In the genomic region with DNA sequence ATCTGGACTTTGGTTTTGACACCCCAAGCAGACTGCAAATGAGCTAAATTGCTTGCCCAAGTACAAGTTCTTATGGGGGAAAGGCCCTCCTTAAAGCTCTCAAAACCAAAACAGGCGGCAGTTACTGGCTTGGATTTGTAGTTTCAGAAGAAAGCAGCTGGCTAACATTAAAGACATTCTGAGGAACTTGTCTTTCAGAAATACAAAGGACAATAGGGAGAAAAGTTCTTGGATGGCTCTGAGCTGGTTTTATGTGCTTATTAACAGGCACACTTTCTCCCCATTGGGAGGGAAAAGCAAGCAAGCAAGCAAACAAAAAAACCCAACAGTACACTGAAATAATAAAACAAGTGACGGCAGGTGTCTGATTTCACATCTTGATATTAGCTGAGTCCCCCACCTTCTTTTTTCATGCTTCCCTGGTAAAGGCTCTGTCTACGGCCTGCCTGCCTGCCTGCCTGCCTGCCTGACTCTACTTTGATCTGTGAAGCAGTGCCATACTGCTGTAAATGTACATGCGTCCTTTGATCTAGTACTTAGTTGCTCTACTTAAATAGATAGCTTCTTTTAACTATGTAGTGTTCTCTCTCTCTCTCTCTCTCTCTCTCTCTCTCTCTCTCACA, we compare ENCODE assay signal across 15 mouse cellular contexts. TPM values are rescaled to one million over a fixed set of nuclear protein-coding genes. Genes with fewer than 3 reads are reported as not detected.
DNase-seq lines count a peak whose midpoint lies in the region; ATAC-seq and TF ChIP-seq lines count a peak whose summit lies in the region.
"Had no signal": no experiment of that assay in that cellular context is flagged by ENCODE, and none has a peak within 500 bp of the region (broad histone marks: within the 10 kb centered on the region; RNA-seq: fewer than 3 reads in every experiment).

No protein-coding gene starts in this region.

- 0 out of 2 replicates have a peak, but pooled peaks have one; percentile 50 for ATAC-seq in embryonic facial prominence, embryonic 11.5 days (replicated peaks; ENCODE audit: insufficient number of reproducible peaks, low FRiP score, low TSS enrichment, low read depth)
- ATAC-seq in midbrain, embryonic 16.5 days, result peak; percentile 66; the same call in 1 of the 2 replicates
- ATAC-seq in intestine, embryonic 16.5 days, result no peak
- ATAC-seq: hindbrain, postnatal 0 days had no signal

- no peaks in the 10 kb centered on the region for H3K9me3 ChIP-seq in embryonic facial prominence, embryonic 11.5 days (replicated peaks; ENCODE audit: control insufficient read depth, low read length)
- no peaks in the 10 kb centered on the region for H3K9me3 ChIP-seq in midbrain, embryonic 16.5 days (replicated peaks; ENCODE audit: control insufficient read depth, low read length, poor library complexity, severe bottlenecking)
- H3K9me3 ChIP-seq in intestine, embryonic 16.5 days (ENCODE audit: control insufficient read depth, low read length), result no peaks in the 10 kb centered on the region
- H3K9me3 ChIP-seq: liver, embryonic 13.5 days had no signal

- no peak for TF ChIP-seq POLR2A in cerebellum, adult 2 months (IDR thresholded peaks at IDR 0.05; ENCODE audit: borderline replicate concordance, insufficient read depth, low read length)

- no peaks in the 10 kb centered on the region for H3K27me3 ChIP-seq in embryonic facial prominence, embryonic 11.5 days (ENCODE audit: control insufficient read depth, insufficient read depth, low read length)
- H3K27me3 ChIP-seq in midbrain, embryonic 16.5 days (ENCODE audit: control insufficient read depth, insufficient read depth, low read depth, low read length), result no peaks in the 10 kb centered on the region
- no peaks in the 10 kb centered on the region for H3K27me3 ChIP-seq in cerebellum, adult 2 months (ENCODE audit: control insufficient read depth, insufficient read depth, low read length)
- H3K27me3 ChIP-seq in intestine, embryonic 16.5 days (replicated peaks; ENCODE audit: control insufficient read depth, insufficient read depth, low read length), result no peaks in the 10 kb centered on the region
- H3K27me3 ChIP-seq: liver, embryonic 13.5 days had no signal

- WGBS in embryonic facial prominence, embryonic 11.5 days, result 28% methylated on average over 4 of the region's 4 CpGs
- 24% methylated on average over 4 of the region's 4 CpGs for WGBS in midbrain, embryonic 16.5 days
- WGBS in cerebellum, adult 2 months, result 60% methylated on average over 4 of the region's 4 CpGs
- WGBS in intestine, embryonic 16.5 days, result 60% methylated on average over 4 of the region's 4 CpGs

- H3K9ac ChIP-seq in embryonic facial prominence, embryonic 11.5 days (replicated peaks; ENCODE audit: low read length), result no peak overlapping the region
- no peak overlapping the region for H3K9ac ChIP-seq in midbrain, embryonic 16.5 days (ENCODE audit: low read depth, low read length)
- H3K9ac ChIP-seq in intestine, embryonic 16.5 days (ENCODE audit: low read depth, low read length), result no peak overlapping the region
- H3K9ac ChIP-seq: liver, embryonic 13.5 days had no signal

- H3K27ac ChIP-seq in embryonic facial prominence, embryonic 11.5 days (replicated peaks; ENCODE audit: low read depth, low read length), result peak overlapping the region; percentile 47; the same call in 1 of the 2 replicates
- no peak overlapping the region for H3K27ac ChIP-seq in midbrain, embryonic 16.5 days (ENCODE audit: low read length)
- H3K27ac ChIP-seq in cerebellum, adult 2 months (ENCODE audit: insufficient read depth, low read length), result no peak overlapping the region
- H3K27ac ChIP-seq in intestine, embryonic 16.5 days (ENCODE audit: low read length), result no peak overlapping the region
- H3K27ac ChIP-seq: hindbrain, postnatal 0 days; liver, embryonic 13.5 days had no signal

- peak; percentile 21 for DNase-seq in embryo, embryonic 10 days (ENCODE audit: low spot score)
- DNase-seq in embryonic facial prominence, embryonic 11.5 days (ENCODE audit: low spot score), result peak; percentile 52
- peak; percentile 72 for DNase-seq in forelimb bud, embryonic 11.5 days (ENCODE audit: low read depth, low spot score)
- no peak for DNase-seq in frontal cortex, postnatal 25 days (ENCODE audit: low spot score in 2 of 2)
- no peak for DNase-seq in liver
- no peak for DNase-seq in cerebellum, adult 2 months
- DNase-seq: cerebellum, adult 9-11 months; heart, adult 11 months; heart, postnatal 14 days; liver, embryonic 13.5 days; lung, postnatal 4 days; spleen, adult 18-20 months had no signal

- H3K36me3 ChIP-seq in embryonic facial prominence, embryonic 11.5 days (replicated peaks; ENCODE audit: control insufficient read depth, insufficient read depth, low read depth, low read length), result no peaks in the 10 kb centered on the region
- no peaks in the 10 kb centered on the region for H3K36me3 ChIP-seq in midbrain, embryonic 16.5 days (ENCODE audit: control insufficient read depth, insufficient read depth, low read length)
- H3K36me3 ChIP-seq in intestine, embryonic 16.5 days (ENCODE audit: control insufficient read depth, insufficient read depth, low read length), result no peaks in the 10 kb centered on the region
- H3K36me3 ChIP-seq: liver, embryonic 13.5 days had no signal

- no peaks in the 10 kb centered on the region for H3K4me1 ChIP-seq in embryonic facial prominence, embryonic 11.5 days (ENCODE audit: control insufficient read depth, insufficient read depth, low read length)
- H3K4me1 ChIP-seq in midbrain, embryonic 16.5 days (ENCODE audit: control insufficient read depth, insufficient read depth, low read length), result 0 out of 2 replicates have a peak, but pooled peaks cover 2% of the 10 kb centered on the region
- H3K4me1 ChIP-seq in cerebellum, adult 2 months (ENCODE audit: control insufficient read depth, insufficient read depth, low read length), result no peaks in the 10 kb centered on the region
- H3K4me1 ChIP-seq in intestine, embryonic 16.5 days (ENCODE audit: control insufficient read depth, insufficient read depth, low read length), result no peaks in the 10 kb centered on the region
- H3K4me1 ChIP-seq: liver, embryonic 13.5 days had no signal

- no peak overlapping the region for H3K4me2 ChIP-seq in embryonic facial prominence, embryonic 11.5 days (ENCODE audit: low read depth, low read length)
- H3K4me2 ChIP-seq in midbrain, embryonic 16.5 days (ENCODE audit: low read length), result no peak overlapping the region
- no peak overlapping the region for H3K4me2 ChIP-seq in intestine, embryonic 16.5 days (ENCODE audit: low read depth, low read length)
- H3K4me2 ChIP-seq: liver, embryonic 13.5 days had no signal

- H3K4me3 ChIP-seq in embryonic facial prominence, embryonic 11.5 days (ENCODE audit: low read depth, low read length), result no peak overlapping the region
- H3K4me3 ChIP-seq in midbrain, embryonic 16.5 days (ENCODE audit: low read depth, low read length), result no peak overlapping the region
- H3K4me3 ChIP-seq in cerebellum, adult 2 months (replicated peaks; ENCODE audit: insufficient read depth, low read depth, low read length), result no peak overlapping the region
- H3K4me3 ChIP-seq in intestine, embryonic 16.5 days (ENCODE audit: low read length), result no peak overlapping the region
- H3K4me3 ChIP-seq: liver, embryonic 13.5 days had no signal

- no peak for TF ChIP-seq CTCF in cerebellum, adult 2 months (IDR thresholded peaks at IDR 0.05; ENCODE audit: borderline replicate concordance, insufficient read depth, low read depth, low read length)

RNA-seq across cellular contexts. Expression of a gene that starts 39.5 kb away (rescaled TPM):
- polyA plus RNA-seq in embryonic facial prominence, embryonic 11.5 days (2014; fragmentation: Nextera tagmentation; extraction: Ambion mirVana), result 64.5 and 69.2 TPM in 2 replicates
- polyA plus RNA-seq in midbrain, embryonic 16.5 days (2015; fragmentation: Nextera tagmentation; extraction: Ambion mirVana), result 9.6 and 10.2 TPM in 2 replicates
- 8.4 and 9.6 TPM in 2 replicates for polyA plus RNA-seq in cerebellum, adult 2 months (2012; rRNA removed)
- 3.1 and 4.0 TPM in 2 replicates for polyA plus RNA-seq in intestine, embryonic 16.5 days (2015; fragmentation: Nextera tagmentation; extraction: Ambion mirVana)

Comparison
In these comparisons a context has a peak if more than half of its experiments do, and no peak if none do; other contexts are left out.
1. DNase-seq: peak in embryo, embryonic 10 days (single experiment), embryonic facial prominence, embryonic 11.5 days (single experiment) and forelimb bud, embryonic 11.5 days (single experiment); none in frontal cortex, postnatal 25 days (0 of 2), liver (single experiment) and cerebellum, adult 2 months (0 of 2).